Comparison of ENCODE assay signal across 1 mouse cellular context in the genomic region with DNA sequence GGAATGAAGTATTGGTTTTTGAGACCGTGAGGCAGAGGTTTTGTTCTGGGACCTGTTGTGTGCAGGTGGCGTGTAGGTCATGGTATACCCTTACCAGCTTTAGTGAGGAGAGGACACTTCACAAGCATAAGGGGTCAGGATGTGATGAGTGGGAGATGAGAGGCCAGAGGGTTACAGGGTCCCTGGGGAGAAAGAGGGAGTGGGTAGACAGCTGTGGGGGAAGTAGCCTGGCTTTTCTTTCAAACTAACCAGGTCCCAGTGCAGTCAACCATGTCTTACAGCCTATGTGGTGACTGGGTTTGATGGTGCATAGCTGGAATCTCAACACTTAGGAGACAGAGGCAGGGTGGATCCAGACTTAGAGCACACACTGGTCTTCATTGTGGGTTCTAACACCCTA.
TF ChIP-seq lines count a peak whose summit lies in the region.

No protein-coding gene starts in this region.

TF ChIP-seq in CH12.LX, 34 proteins besides CTCF, POLR2A, EP300 and RAD21 (continued from another document):
- TF ChIP-seq NRF1 (IDR thresholded peaks at IDR 0.05; ENCODE audit: low read depth, low read length): no peak
- TF ChIP-seq ETS1 (conservative IDR thresholded peaks at IDR 0.05; ENCODE audit: low read depth, low read length): peak; percentile 68
- no peak for TF ChIP-seq E2F4 (IDR thresholded peaks at IDR 0.05; ENCODE audit: insufficient replicate concordance, low read depth, low read length)
- peak; percentile 62 for TF ChIP-seq BHLHE40 (IDR thresholded peaks at IDR 0.05; ENCODE audit: low read depth, low read length)
- TF ChIP-seq JUN (IDR thresholded peaks at IDR 0.05; ENCODE audit: insufficient read depth, low read depth, low read length): no peak; the same call in 1 of the 2 replicates
- peak; percentile 11; the same call in 1 of the 2 replicates for TF ChIP-seq MAX (IDR thresholded peaks at IDR 0.05; ENCODE audit: low read length)
- TF ChIP-seq MEF2A (IDR thresholded peaks at IDR 0.05; ENCODE audit: borderline replicate concordance, low read depth, low read length): peak; percentile 68; the same call in 1 of the 2 replicates
- TF ChIP-seq ZMIZ1 (IDR thresholded peaks at IDR 0.05; ENCODE audit: low read depth, low read length): no peak
- no peak for TF ChIP-seq NELFE (IDR thresholded peaks at IDR 0.05; ENCODE audit: low read depth, low read length)
